Mouse (Mus musculus) cerebellum, adult 9-10 months (tissue): Measurements from ENCODE around the gene Usp34.
"Not testable (repeated sequence)": the region's sequence is repeated elsewhere in the genome, so short reads cannot be mapped to it uniquely, and the experiment has no call there.

ENCODE experiments used
- DNase-seq: peaks from one replicate; pipeline ENCODE4 v3.0.0; 2022

The Usp34 gene

GRCm38 (mm10) chr11:23504801-23505200 lies 198.1 kb downstream of the Usp34 start:
- not testable (repeated sequence) for DNase-seq

GRCm38 (mm10) chr11:23514785-23515184 lies 208.1 kb downstream of the Usp34 start:
- DNase-seq: not testable (repeated sequence)

DNA sequence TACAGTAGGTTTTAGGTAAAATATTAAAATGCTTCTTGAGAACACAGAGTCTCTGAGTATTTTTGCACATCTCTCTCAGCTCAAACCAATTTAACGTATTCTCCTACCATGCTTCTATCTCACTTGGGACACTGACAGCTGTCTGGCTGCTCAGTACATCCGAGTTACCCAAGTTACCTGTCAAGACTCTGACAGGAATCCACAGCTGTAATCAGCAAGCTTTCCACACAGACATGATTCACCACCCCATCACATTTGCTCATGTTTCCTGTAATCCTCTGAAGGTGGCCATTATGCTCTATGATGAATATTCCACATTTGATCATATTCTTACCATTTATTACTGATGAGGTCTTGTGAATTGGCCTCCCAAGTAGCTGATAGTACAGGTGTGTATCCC lies 208.6 kb downstream of the Usp34 start:
- no peak for DNase-seq

DNA sequence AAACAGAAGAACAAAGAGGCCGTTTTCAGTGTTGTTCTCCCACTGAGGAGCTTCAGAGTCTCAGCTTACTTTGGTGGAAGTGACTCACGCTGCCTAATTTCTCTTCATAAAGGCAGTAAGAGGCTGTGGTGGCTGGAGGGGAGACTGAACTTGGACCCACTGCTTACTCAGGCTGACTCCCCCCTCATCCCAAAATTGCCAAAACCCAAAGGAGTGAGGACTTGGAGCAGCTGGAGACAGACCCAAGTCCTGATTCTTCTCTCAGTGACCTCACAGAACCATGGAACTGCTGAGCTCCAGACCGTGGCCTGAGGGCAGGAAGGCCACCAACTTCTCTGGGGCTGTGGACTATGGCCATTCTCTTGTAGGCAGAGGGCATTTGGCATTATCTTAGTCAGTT lies 212.3 kb downstream of the Usp34 start:
- no peak for DNase-seq

DNA sequence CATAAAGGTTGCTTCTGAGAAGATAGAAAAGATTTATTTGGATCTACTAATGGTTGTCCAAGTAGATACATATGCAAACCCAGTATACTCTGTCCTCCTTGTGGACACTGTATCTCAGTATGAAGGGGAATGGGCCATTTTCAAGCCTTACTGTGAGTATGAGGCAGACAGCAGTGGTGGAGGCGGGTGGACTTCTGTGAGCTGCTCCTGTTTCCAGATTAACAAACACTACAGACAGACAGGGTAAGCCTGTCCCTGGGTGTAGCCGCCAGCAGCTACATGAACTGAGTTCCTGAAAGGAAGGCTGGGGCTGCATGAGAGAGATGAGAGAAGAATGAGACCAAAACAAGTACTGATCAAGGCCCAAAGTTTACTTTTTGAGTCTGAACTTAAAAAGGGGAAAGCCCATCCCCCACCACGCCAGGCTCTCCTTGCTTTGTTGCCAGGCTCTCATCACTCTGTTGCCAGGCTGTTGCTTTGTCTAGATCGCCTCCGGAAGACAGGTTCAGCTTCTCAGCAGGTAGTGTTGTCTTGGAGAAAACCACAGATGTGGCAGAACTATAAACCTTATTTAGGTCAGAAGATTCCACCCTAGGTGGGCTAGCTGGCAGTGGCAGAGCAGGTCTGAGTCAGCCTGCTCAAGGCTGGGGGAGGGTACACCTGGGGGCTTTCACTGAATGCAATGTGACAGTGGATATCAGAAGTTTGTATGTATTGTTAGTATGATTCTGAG lies 213.9 kb downstream of the Usp34 start, which contains the start of gene 1700093K21Rik:
TSS of gene 1700093K21Rik (minus strand) at position 683 of the 733 bp plus-strand sequence.
- DNase-seq: no peak

- no peak for DNase-seq
Measured at GRCm38 (mm10) chr11:23537446-23537845, 230.8 kb downstream of the Usp34 start.
